ENCODE assay signal across 8 mouse cellular contexts in the genomic region with DNA sequence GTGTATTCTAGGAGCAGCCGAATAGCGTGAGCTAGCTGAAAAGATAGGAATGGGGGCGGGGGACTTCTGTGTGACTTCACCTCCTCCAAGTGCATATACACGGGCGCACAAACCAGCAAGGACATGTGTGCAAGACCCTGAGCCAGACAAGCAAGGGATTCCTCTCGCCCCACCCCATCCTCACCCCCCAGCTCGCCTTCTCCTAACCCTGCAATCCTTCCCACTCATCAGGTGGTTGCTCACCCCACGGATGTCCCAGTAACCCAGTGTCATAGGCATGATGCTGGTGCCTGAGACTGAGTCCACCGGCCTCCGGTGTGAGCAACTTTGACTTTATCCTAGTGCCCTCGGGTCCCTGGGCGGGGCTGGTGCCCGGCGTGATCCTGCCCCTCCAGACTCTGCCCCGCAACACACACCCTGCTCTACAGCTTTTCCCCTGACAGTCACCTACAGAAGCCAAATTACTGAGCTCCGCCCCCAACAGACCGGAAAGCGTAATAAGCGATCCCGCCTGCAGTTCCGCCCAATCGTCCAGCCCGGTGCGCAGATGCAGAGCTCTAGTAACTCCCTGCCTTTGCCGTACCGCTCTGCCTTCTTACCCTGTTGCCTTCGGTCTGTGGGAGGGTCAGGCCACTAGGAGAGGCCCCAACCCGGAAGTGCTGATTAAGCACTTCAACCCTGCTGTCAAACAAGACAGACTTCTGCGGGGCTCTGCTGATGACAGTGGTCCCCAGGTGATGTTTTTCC. TPM values are rescaled to one million over a fixed set of nuclear protein-coding genes. Genes with fewer than 3 reads are reported as not detected.
A peak's percentile ranks its signal among the peaks of the same experiment; 100 is the strongest.
DNase-seq lines count a peak whose midpoint lies in the region; ATAC-seq lines count a peak whose summit lies in the region.

A gene (minus strand): TSS at position 501 of the 747 bp plus-strand sequence.

- peak within 1 kb of the TSS; percentile 54 for H3K4me3 ChIP-seq in hindbrain, embryonic 15.5 days

- H3K27ac ChIP-seq in hindbrain, embryonic 15.5 days (replicated peaks) = peak within 1 kb of the TSS; percentile 58

- no peaks in the 10 kb centered on the region for H3K9me3 ChIP-seq in hindbrain, embryonic 15.5 days

- peak; percentile 97 for ATAC-seq in common myeloid progenitor, adult 5-6 weeks (replicated peaks; ENCODE audit: low read depth, poor library complexity, severe bottlenecking)
- ATAC-seq in hindbrain, embryonic 15.5 days (ENCODE audit: low FRiP score, low read depth) = peak; percentile 93

- DNase-seq in ZHBTc4 (ENCODE audit: low read depth, low spot score) = peak; percentile 90
- peak; percentile 92 for DNase-seq in gastrocnemius, adult 18-20 months (ENCODE audit: low spot score)
- DNase-seq in layer of hippocampus, postnatal 36 days = peak; percentile 84 to 86
- peak; percentile 94 for DNase-seq in lung, postnatal 25 days (ENCODE audit: low spot score)
- peak; percentile 56 for DNase-seq in retina, adult 2 months (ENCODE audit: low read depth, low spot score)
- DNase-seq in thymus, postnatal 25 days = peak; percentile 84

- H3K9ac ChIP-seq in hindbrain, embryonic 15.5 days = peak within 1 kb of the TSS; percentile 60

- H3K4me2 ChIP-seq in hindbrain, embryonic 15.5 days = peak within 1 kb of the TSS; percentile 76

- H3K4me1 ChIP-seq in hindbrain, embryonic 15.5 days (replicated peaks) = peaks cover 11% of the 10 kb centered on the region

- no peaks in the 10 kb centered on the region for H3K36me3 ChIP-seq in hindbrain, embryonic 15.5 days

- H3K27me3 ChIP-seq in hindbrain, embryonic 15.5 days = no peaks in the 10 kb centered on the region

- 8% methylated on average over 29 of the region's 29 CpGs for WGBS in hindbrain, embryonic 15.5 days

RNA-seq across cellular contexts. Expression of the gene that starts here (rescaled TPM):
- 8.1 and 9.0 TPM in 2 replicates for total RNA-seq in common myeloid progenitor, adult 5-6 weeks (2017)
- 10 to 100 TPM; 11.8 to 15.8 TPM for total RNA-seq in gastrocnemius, adult 18-20 months (2021)
- 18.2 and 18.6 TPM in 2 replicates for polyA plus RNA-seq in hindbrain, embryonic 15.5 days (2015; fragmentation: Nextera tagmentation; extraction: Ambion mirVana)
- total RNA-seq in layer of hippocampus, postnatal 36 days (2021) = 10 to 100 TPM; 11.3 to 12.4 TPM

Comparison
In these comparisons a context has a peak if more than half of its experiments do, and no peak if none do; other contexts are left out.
1. Peak in every context shown above with its lines: DNase-seq, ATAC-seq, H3K4me3 ChIP-seq and H3K27ac ChIP-seq.